Mouse (Mus musculus): ENCODE results near the gene Slc7a5. TPM values are rescaled to one million over a fixed set of nuclear protein-coding genes. Genes with fewer than 3 reads are reported as not detected.
A peak's percentile ranks its signal among the peaks of the same experiment; 100 is the strongest.

The Slc7a5 gene
- polyA plus RNA-seq, 1 experiment from 2014 or later, result 164 TPM

GRCm38 (mm10) chr8:121927316-121927715 is 19.8 kb upstream of the Slc7a5 start:
- ATAC-seq (no peak), DNase-seq (ENCODE audit: low read depth, low spot score) (no peak)
- in situ Hi-C loops (cut with MboI; ENCODE audit: low pct_unique_long_range_greater_than_20kb), result loop anchor here (25.0 kb wide), 1 partner anchor 215 kb away; no protein-coding TSS in a partner anchor
- no peaks in the 10 kb centered on the region for H3K27me3 ChIP-seq
- TF ChIP-seq CTCF (IDR thresholded peaks at IDR 0.05), result peak; percentile 84
- POLR2A ChIA-PET, result no interaction called here
- CTCF ChIA-PET, result interaction anchor here (0.9 to 2.6 kb wide), 3 partner anchors 48 to 77 kb away, joined by 3 to 19 read pairs (median 6); no protein-coding TSS in a partner anchor

DNA sequence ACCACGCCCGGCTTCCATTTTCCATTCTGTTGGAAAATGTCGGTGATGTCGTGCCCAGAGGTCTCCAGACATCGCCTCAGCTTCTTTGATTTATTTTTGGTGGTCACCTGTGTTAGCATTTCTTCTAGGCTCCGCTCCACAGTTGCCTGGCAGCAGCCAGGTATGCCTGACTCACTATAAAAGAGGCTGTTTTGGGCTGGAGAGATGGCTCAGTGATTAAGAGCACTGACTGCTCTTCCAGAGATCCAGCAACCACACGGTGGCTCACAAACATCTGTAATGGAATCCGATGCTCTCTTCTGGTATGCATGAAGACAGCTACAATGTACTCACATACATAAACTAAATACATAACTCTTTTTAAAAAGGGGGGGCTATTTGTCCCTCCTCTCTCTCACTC is 18.8 kb upstream of the Slc7a5 start:
- in situ Hi-C loops (cut with MboI; ENCODE audit: low pct_unique_long_range_greater_than_20kb), result loop anchor here (25.0 kb wide), 1 partner anchor 214 kb away; no protein-coding TSS in a partner anchor
- CTCF ChIA-PET, result interaction anchor here (0.8 to 3.4 kb wide), 14 partner anchors 9 to 218 kb away, joined by 3 to 31 read pairs (median 4); no protein-coding TSS in a partner anchor
- TF ChIP-seq CTCF (IDR thresholded peaks at IDR 0.05), result no peak
- no peaks in the 10 kb centered on the region for H3K27me3 ChIP-seq
- POLR2A ChIA-PET, result no interaction called here
- ATAC-seq (no peak), DNase-seq (ENCODE audit: low read depth, low spot score) (no peak)

- peak; percentile 92 for TF ChIP-seq CTCF (IDR thresholded peaks at IDR 0.05)
- DNase-seq (ENCODE audit: low read depth, low spot score) (no peak), ATAC-seq (peak; percentile 42)
- in situ Hi-C loops (cut with MboI; ENCODE audit: low pct_unique_long_range_greater_than_20kb), result loop anchor here (25.0 kb wide), 1 partner anchor 213 kb away; no protein-coding TSS in a partner anchor
- H3K27me3 ChIP-seq, result no peaks in the 10 kb centered on the region
- CTCF ChIA-PET, result interaction anchor here (0.8 to 3.4 kb wide), 14 partner anchors 9 to 219 kb away, joined by 3 to 31 read pairs (median 4); no protein-coding TSS in a partner anchor
- POLR2A ChIA-PET, result no interaction called here
Measured at GRCm38 (mm10) chr8:121925624-121926023, 18.1 kb upstream of the Slc7a5 start.

DNA sequence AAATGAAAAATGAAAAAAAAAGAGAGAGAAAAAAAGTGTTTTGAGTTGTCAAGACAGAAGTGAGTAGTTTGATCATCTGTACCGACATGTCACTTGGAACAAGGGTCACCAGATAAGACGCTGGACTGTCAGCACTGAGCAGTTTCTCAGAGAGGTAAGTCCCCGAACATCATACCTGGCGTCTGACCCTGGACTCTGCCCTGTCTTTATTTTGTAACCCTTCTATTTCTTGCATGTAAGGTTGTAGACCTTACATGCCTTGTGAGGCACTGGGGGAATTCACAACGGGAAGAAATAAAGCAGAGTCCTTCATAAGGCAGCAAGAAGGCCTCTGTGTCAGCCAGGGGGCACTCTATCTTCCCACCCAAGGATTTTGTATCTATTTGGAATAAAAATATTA is 17.2 kb upstream of the Slc7a5 start:
- ATAC-seq (no peak), DNase-seq (ENCODE audit: low read depth, low spot score) (no peak)
- ChIA-PET POLR2A (no interaction called here), CTCF (interaction anchor here (2.1 to 3.4 kb wide), 2 partner anchors 16 to 74 kb away, joined by 19 to 31 read pairs; no protein-coding TSS in a partner anchor)
- in situ Hi-C loops (cut with MboI; ENCODE audit: low pct_unique_long_range_greater_than_20kb), result loop anchor here (25.0 kb wide), 1 partner anchor 212 kb away; no protein-coding TSS in a partner anchor
- no peaks in the 10 kb centered on the region for H3K27me3 ChIP-seq
- no peak for TF ChIP-seq CTCF (IDR thresholded peaks at IDR 0.05)

DNA sequence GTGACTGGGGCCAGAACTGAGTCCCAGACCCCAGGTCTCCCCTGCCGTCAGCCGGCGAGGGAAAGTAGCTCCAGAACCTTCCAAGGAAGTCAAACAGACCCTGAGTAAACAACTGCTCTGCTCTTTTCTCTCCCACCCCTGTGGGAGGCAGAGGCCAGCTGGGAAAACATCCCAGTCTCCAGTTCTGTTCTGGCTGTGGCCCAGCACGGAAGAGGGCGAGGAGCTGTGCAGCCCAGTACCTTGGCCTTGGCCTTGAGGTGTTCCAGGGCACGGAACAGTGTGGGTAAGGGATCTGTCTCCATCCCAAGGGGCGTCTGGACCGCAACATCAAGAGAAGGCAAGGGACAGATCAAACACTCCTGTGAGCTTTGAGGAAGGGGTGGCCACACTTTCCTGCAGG is 14.6 kb upstream of the Slc7a5 start:
- ATAC-seq, result no peak
- POLR2A ChIA-PET, result no interaction called here
- in situ Hi-C loops (cut with MboI; ENCODE audit: low pct_unique_long_range_greater_than_20kb), result no loop called here
- H3K27me3 ChIP-seq, result no peaks in the 10 kb centered on the region
- TF ChIP-seq CTCF (IDR thresholded peaks at IDR 0.05), result no peak
- CTCF ChIA-PET, result interaction anchor here (1.0 to 3.0 kb wide), 4 partner anchors 11 to 71 kb away, joined by 3 to 19 read pairs (median 4); no protein-coding TSS in a partner anchor
- DNase-seq (ENCODE audit: low read depth, low spot score), result no peak

- no peak for TF ChIP-seq CTCF (IDR thresholded peaks at IDR 0.05)
- no peaks in the 10 kb centered on the region for H3K27me3 ChIP-seq
- in situ Hi-C loops (cut with MboI; ENCODE audit: low pct_unique_long_range_greater_than_20kb), result no loop called here
- ChIA-PET CTCF (interaction anchor here (1.0 to 3.0 kb wide), 3 partner anchors 12 to 71 kb away, joined by 3 to 19 read pairs (median 5); no protein-coding TSS in a partner anchor), POLR2A (no interaction called here)
- no peak for DNase-seq (ENCODE audit: low read depth, low spot score)
- no peak for ATAC-seq
Measured at GRCm38 (mm10) chr8:121921582-121921981, 14.1 kb upstream of the Slc7a5 start.

- DNase-seq (ENCODE audit: low read depth, low spot score) (no peak), ATAC-seq (peak; percentile 65)
- TF ChIP-seq CTCF (IDR thresholded peaks at IDR 0.05), result no peak
- in situ Hi-C loops (cut with MboI; ENCODE audit: low pct_unique_long_range_greater_than_20kb), result no loop called here
- no peaks in the 10 kb centered on the region for H3K27me3 ChIP-seq
- CTCF ChIA-PET, result interaction anchor here (1.2 to 2.3 kb wide), 2 partner anchors 10 to 62 kb away, joined by 3 to 12 read pairs; no protein-coding TSS in a partner anchor
- POLR2A ChIA-PET, result no interaction called here
Measured at GRCm38 (mm10) chr8:121919731-121920130, 12.2 kb upstream of the Slc7a5 start.

DNA sequence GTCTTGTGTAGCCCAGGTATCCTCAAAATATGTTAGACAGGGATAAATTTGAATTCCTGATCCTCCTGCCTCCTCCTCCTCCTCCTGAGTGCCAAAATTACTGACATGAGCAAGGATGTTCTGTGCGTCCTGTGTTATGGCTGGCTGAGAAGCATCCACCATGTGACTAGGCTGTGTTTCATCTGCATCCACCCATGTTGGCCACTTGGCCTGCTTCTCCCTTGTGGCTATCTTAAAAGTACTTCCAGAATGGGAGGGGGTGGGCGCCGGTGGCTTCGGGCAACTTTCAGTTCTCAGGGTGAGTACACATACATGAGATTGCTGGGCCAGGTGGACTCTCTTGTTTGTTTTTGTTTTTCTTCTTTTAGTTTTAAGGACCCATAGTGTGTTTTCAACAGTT is 11.7 kb upstream of the Slc7a5 start:
- ChIA-PET POLR2A (interaction anchor here (1.0 kb wide), 1 partner anchor 11 kb away, joined by 5 read pairs; no protein-coding TSS in a partner anchor), CTCF (interaction anchor here (1.2 to 2.3 kb wide), 2 partner anchors 10 to 62 kb away, joined by 3 to 12 read pairs; no protein-coding TSS in a partner anchor)

GRCm38 (mm10) chr8:121913378-121913777 is 5.9 kb upstream of the Slc7a5 start:
- ChIA-PET POLR2A (no interaction called here), CTCF (interaction anchor here (1.2 to 7.3 kb wide), 2 partner anchors 22 to 61 kb away, joined by 4 to 111 read pairs; no protein-coding TSS in a partner anchor)
- no peak for DNase-seq (ENCODE audit: low read depth, low spot score)
- H3K27me3 ChIP-seq, result no peaks in the 10 kb centered on the region
- ATAC-seq, result no peak
- in situ Hi-C loops (cut with MboI; ENCODE audit: low pct_unique_long_range_greater_than_20kb), result no loop called here
- TF ChIP-seq CTCF (IDR thresholded peaks at IDR 0.05), result no peak

More for the DNA sequence above, 11.7 kb upstream of the Slc7a5 start:
- no peak for DNase-seq (ENCODE audit: low read depth, low spot score)
- in situ Hi-C loops (cut with MboI; ENCODE audit: low pct_unique_long_range_greater_than_20kb), result no loop called here
- H3K27me3 ChIP-seq, result no peaks in the 10 kb centered on the region
- ATAC-seq, result no peak
- TF ChIP-seq CTCF (IDR thresholded peaks at IDR 0.05), result no peak

GRCm38 (mm10) chr8:121912831-121913230 is 5.3 kb upstream of the Slc7a5 start:
- CTCF ChIA-PET, result interaction anchor here (1.2 to 7.3 kb wide), 2 partner anchors 22 to 60 kb away, joined by 4 to 111 read pairs; no protein-coding TSS in a partner anchor
- POLR2A ChIA-PET, result no interaction called here
- TF ChIP-seq CTCF (IDR thresholded peaks at IDR 0.05), result no peak
- DNase-seq (ENCODE audit: low read depth, low spot score) (no peak), ATAC-seq (no peak)
- H3K27me3 ChIP-seq, result no peaks in the 10 kb centered on the region
- in situ Hi-C loops (cut with MboI; ENCODE audit: low pct_unique_long_range_greater_than_20kb), result no loop called here

DNA sequence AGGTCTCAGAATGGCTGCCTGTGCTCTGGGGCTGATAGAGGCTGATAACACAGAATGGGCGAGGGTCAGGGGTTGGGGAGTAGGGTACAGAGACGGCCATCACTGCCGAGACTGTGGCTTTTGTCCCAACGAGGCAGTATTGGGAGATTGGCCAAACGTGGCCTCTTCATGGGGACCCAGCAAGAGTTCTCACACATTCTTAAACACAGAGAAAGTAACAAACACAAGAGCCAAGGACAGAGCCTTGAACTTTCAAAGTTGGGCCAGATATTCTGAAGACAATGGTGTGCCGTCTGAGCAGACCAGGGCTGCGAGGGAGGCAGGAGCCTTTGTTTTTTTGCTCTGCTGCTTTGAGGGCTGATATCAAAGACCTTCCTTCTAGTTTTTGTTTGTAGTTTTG is 4.5 kb upstream of the Slc7a5 start:
- no peak for DNase-seq (ENCODE audit: low read depth, low spot score)
- ATAC-seq, result no peak
- H3K27me3 ChIP-seq, result no peaks in the 10 kb centered on the region
- in situ Hi-C loops (cut with MboI; ENCODE audit: low pct_unique_long_range_greater_than_20kb), result no loop called here
- no peak for TF ChIP-seq CTCF (IDR thresholded peaks at IDR 0.05)
- POLR2A ChIA-PET, result interaction anchor here (0.9 kb wide), 1 partner anchor 61 kb away, joined by 3 read pairs; no protein-coding TSS in a partner anchor
- CTCF ChIA-PET, result interaction anchor here (1.0 to 7.3 kb wide), 3 partner anchors 19 to 60 kb away, joined by 3 to 111 read pairs (median 4); no protein-coding TSS in a partner anchor
